Mouse (Mus musculus): ENCODE results near the gene Cbx5. TPM values are rescaled to one million over a fixed set of nuclear protein-coding genes. Genes with fewer than 3 reads are reported as not detected.
"Not testable (repeated sequence)": the region's sequence is repeated elsewhere in the genome, so short reads cannot be mapped to it uniquely, and the experiment has no call there.

The Cbx5 gene
- total RNA-seq, 2 experiments from 2014 or later = 181 to 182 TPM

GRCm38 (mm10) chr15:103252660-103253059 lies 13.0 kb upstream of the Cbx5 start:
- DNase-seq (ENCODE audit: low spot score in 2 of 2) = no peak

GRCm38 (mm10) chr15:103251595-103251994 lies 12.0 kb upstream of the Cbx5 start:
- no peak for DNase-seq (ENCODE audit: low spot score in 2 of 2)

GRCm38 (mm10) chr15:103250195-103250740 lies 10.7 kb upstream of the Cbx5 start:
- DNase-seq (ENCODE audit: low spot score in 2 of 2) = peak in 1 of 2 experiments; percentile 45

- DNase-seq (ENCODE audit: low spot score in 2 of 2) = not testable (repeated sequence)
Measured at GRCm38 (mm10) chr15:103249511-103249910, 9.9 kb upstream of the Cbx5 start.

GRCm38 (mm10) chr15:103248401-103249313 lies 9.0 kb upstream of the Cbx5 start:
- DNase-seq (ENCODE audit: low spot score in 2 of 2) = no peak

GRCm38 (mm10) chr15:103247782-103248400 lies 8.3 kb upstream of the Cbx5 start:
- no peak for DNase-seq (ENCODE audit: low spot score in 2 of 2)

- DNase-seq (ENCODE audit: low spot score in 2 of 2) = no peak
Measured at GRCm38 (mm10) chr15:103247078-103247781, 7.6 kb upstream of the Cbx5 start.

GRCm38 (mm10) chr15:103245616-103246015 lies 6.0 kb upstream of the Cbx5 start:
- no peak for DNase-seq (ENCODE audit: low spot score in 2 of 2)

GRCm38 (mm10) chr15:103242885-103243284 lies 3.3 kb upstream of the Cbx5 start:
- no peak for DNase-seq (ENCODE audit: low spot score in 2 of 2)

GRCm38 (mm10) chr15:103241071-103242018 lies 1.7 kb upstream of the Cbx5 start:
- DNase-seq (ENCODE audit: low spot score in 2 of 2) = not testable (repeated sequence)

GRCm38 (mm10) chr15:103240160-103241028 lies 778 bp upstream of the Cbx5 start, which contains the start of gene Hnrnpa1:
Hnrnpa1 (plus strand) TSS chr15:103240432.
- peak; percentile 86 to 91 for DNase-seq (ENCODE audit: low spot score in 2 of 2)

GRCm38 (mm10) chr15:103239130-103239684 lies 409 bp downstream of the Cbx5 start:
- DNase-seq (ENCODE audit: low spot score in 2 of 2) = peak; percentile 94

GRCm38 (mm10) chr15:103237295-103237694 lies 2.3 kb downstream of the Cbx5 start:
- DNase-seq (ENCODE audit: low spot score in 2 of 2) = no peak

- DNase-seq (ENCODE audit: low spot score in 2 of 2) = peak in 1 of 2 experiments; percentile 22
Measured at GRCm38 (mm10) chr15:103233119-103233518, 6.5 kb downstream of the Cbx5 start.

- no peak for DNase-seq (ENCODE audit: low spot score in 2 of 2)
Measured at GRCm38 (mm10) chr15:103228904-103229303, 10.7 kb downstream of the Cbx5 start.

- DNase-seq (ENCODE audit: low spot score in 2 of 2) = no peak
Measured at GRCm38 (mm10) chr15:103227572-103227971, 12.0 kb downstream of the Cbx5 start.

- no peak for DNase-seq (ENCODE audit: low spot score in 2 of 2)
Measured at GRCm38 (mm10) chr15:103227022-103227421, 12.6 kb downstream of the Cbx5 start.

- DNase-seq (ENCODE audit: low spot score in 2 of 2) = no peak
Measured at GRCm38 (mm10) chr15:103224161-103224560, 15.5 kb downstream of the Cbx5 start.

GRCm38 (mm10) chr15:103221386-103221785 lies 18.2 kb downstream of the Cbx5 start:
- DNase-seq (ENCODE audit: low spot score in 2 of 2) = no peak
